Mouse (Mus musculus) lung, adult 2 months (tissue): Measurements from ENCODE around the gene Ppia.

ENCODE experiments used
- CTCF ChIP-seq: fragments of 200-500 bp; IDR thresholded peaks from 2 replicates; pipeline ENCODE4 v1.5.1; 2011; ENCODE audit warnings: mild to moderate bottlenecking, low read length, control low read depth; ENCODE audit not compliant: insufficient read depth
- POLR2A ChIP-seq: fragments of 200-500 bp; IDR thresholded peaks from 2 replicates; pipeline ENCODE4 v1.6.1; 2011; ENCODE audit warnings: low read depth, mild to moderate bottlenecking, control low read depth, low read length, borderline replicate concordance; ENCODE audit errors: extremely low read depth

DNA sequence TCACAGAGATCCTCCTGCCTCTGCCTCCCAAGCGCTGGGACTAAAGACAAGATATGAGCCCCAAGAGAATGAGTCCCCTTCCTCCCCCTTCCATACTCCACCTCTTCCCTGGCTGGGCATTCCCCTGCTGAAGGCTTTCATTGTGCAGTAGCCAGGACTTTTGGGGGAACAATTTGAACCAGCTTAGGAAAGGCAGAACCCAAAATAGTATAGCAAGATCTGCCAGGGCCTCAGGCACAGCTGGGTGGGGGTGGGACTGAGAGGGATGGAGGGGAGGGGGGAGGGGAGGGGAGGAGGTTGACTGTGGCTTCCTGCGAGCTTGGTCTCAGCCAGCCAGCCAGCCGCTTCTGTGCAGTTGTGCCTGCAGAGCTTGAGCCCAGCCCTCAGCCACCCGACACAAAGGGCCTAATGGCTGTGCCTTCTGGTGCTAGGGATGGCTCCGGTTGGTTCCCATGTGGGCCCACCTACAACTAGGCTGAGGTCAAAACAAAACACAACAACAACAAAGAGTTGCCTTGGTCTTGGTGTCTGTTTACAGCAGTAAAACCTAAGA, 5.1 kb upstream of the Ppia start:
- TF ChIP-seq POLR2A (no peak), CTCF (no peak)
